Mouse (Mus musculus) midbrain, embryonic 13.5 days (tissue): Measurements from ENCODE around the gene Fhdc1. TPM values are rescaled to one million over a fixed set of nuclear protein-coding genes. Genes with fewer than 3 reads are reported as not detected.

ENCODE experiments used
- ATAC-seq: fragments of 200-750 bp; cut with Nextera tagmentation; 2 replicates; pipeline ENCODE4 v1.8.0; 2017; ENCODE audit warnings: mild to moderate bottlenecking, moderate TSS enrichment, moderate library complexity
- H3K27ac ChIP-seq: fragments of 300-500 bp; sonication (generic); 2 replicates; pipeline ENCODE4 v1.5.1; 2015; ENCODE audit warnings: inconsistent platforms, mild to moderate bottlenecking, moderate library complexity
- H3K27me3 ChIP-seq: fragments of 300-500 bp; sonication (generic); 2 replicates; pipeline ENCODE4 v1.6.1; 2015; ENCODE audit warnings: mild to moderate bottlenecking, inconsistent platforms
- H3K36me3 ChIP-seq: fragments of 300-500 bp; sonication (generic); 2 replicates; pipeline ENCODE4 v1.6.1; 2015; ENCODE audit warnings: mild to moderate bottlenecking, inconsistent platforms
- H3K4me1 ChIP-seq: fragments of 300-500 bp; sonication (generic); replicated peaks from 2 replicates; pipeline ENCODE4 v1.6.1; 2015; ENCODE audit warnings: inconsistent platforms
- H3K4me2 ChIP-seq: fragments of 300-500 bp; sonication (generic); replicated peaks from 2 replicates; pipeline ENCODE4 v1.6.1; 2015; ENCODE audit warnings: moderate library complexity, mild to moderate bottlenecking, inconsistent platforms
- H3K4me3 ChIP-seq: fragments of 300-500 bp; sonication (generic); replicated peaks from 2 replicates; pipeline ENCODE4 v1.5.1; 2015; ENCODE audit warnings: mild to moderate bottlenecking, inconsistent platforms
- H3K9ac ChIP-seq: fragments of 300-500 bp; sonication (generic); replicated peaks from 2 replicates; pipeline ENCODE4 v1.6.1; 2015; ENCODE audit warnings: mild to moderate bottlenecking, inconsistent platforms
- H3K9me3 ChIP-seq: fragments of 300-500 bp; sonication (generic); 2 replicates; pipeline ENCODE4 v1.6.1; 2016; ENCODE audit warnings: mild to moderate bottlenecking, inconsistent platforms
- WGBS: fragments of 180-500 bp; shearing (Covaris S2); methylation state at CpG from one replicate; pipeline ENCODE4 v1.1.7; 2015; 5-methylcytosine and 5-hydroxymethylcytosine counted together
- polyA plus RNA-seq: library from polyadenylated mRNA; unstranded; fragments of >200 nt; fragmentation: Nextera tagmentation; extraction: Ambion mirVana; gene quantifications from 2 replicates; pipeline ENCODE4 v1.2.1, GENCODE M21; 2015

The Fhdc1 gene
- 3.0 and 3.5 TPM in 2 replicates for polyA plus RNA-seq

DNA sequence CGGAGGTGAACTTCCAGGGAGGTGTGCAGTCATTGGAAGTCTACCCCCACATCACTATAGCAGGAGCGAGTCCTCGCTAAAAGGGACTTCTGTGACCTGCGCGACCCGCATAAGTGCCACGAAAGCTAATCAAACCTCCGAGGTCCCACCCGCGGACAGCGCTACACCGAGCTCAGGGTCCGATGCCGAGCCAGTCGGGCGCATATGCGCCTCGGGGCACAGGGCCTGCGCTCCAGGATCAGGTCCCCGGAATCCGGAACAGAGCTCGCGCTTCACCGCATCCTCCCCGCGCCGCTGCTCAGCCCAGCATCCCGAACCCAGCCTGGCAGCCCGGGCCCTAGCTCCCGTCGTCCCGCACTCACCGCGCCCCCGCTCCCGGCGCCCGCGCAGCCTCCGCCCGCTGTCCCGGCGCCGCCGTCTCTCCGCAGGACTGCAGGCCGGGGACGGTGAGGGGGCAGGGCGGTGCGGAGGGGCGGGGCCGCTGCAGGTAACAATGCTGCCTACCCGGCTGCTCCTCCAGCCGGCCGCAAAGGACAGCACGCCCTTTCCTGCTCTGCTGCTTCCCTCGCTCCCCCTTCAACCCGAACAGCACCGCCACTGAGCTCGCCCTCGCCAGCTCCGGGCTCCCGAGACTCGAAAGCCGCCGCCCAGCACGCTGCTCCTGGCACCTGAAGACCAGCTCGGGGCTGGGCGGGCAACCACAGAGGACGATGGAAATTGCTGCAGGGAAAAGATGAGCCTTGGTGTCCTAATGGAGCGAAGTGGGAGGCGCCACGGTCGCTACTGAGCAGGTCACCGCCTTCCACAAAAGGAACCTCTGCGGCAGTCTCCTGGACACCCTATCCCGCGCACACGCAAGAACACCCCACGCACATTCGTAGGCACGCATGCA is at the start of gene Fhdc1:
Fhdc1 (minus strand) TSS at position 424 of the 892 bp plus-strand sequence.
- H3K27ac ChIP-seq, result peak within 1 kb of the TSS; percentile 44; the same call in 1 of the 2 replicates
- peaks cover 29% of the 10 kb centered on the region for H3K4me1 ChIP-seq
- under 1% methylated on average over 82 of the region's 82 CpGs for WGBS
- H3K9ac ChIP-seq, result peak within 1 kb of the TSS; percentile 79
- H3K4me2 ChIP-seq, result peak within 1 kb of the TSS; percentile 99
- no peaks in the 10 kb centered on the region for H3K36me3 ChIP-seq
- peaks cover 62% of the 10 kb centered on the region for H3K27me3 ChIP-seq
- H3K9me3 ChIP-seq, result no peaks in the 10 kb centered on the region
- peak within 1 kb of the TSS; percentile 72 for H3K4me3 ChIP-seq
- ATAC-seq, result peak; percentile 86

- WGBS, result 82% methylated on average over 2 of the region's 2 CpGs
- Histone ChIP-seq H3K27me3 (no peaks in the 10 kb centered on the region), H3K9me3 (no peaks in the 10 kb centered on the region), H3K4me2 (no peak overlapping the region), H3K9ac (no peak overlapping the region), H3K27ac (no peak overlapping the region), H3K4me1 (no peaks in the 10 kb centered on the region), H3K36me3 (peaks cover 9% of the 10 kb centered on the region), H3K4me3 (no peak overlapping the region)
- no peak for ATAC-seq
Observed at GRCm38 (mm10) chr3:84529021-84529420, 48.8 kb upstream of the Fhdc1 start.

GRCm38 (mm10) chr3:84524952-84525351 is 44.7 kb upstream of the Fhdc1 start:
- Histone ChIP-seq H3K36me3 (peaks cover 9% of the 10 kb centered on the region; the same call in 1 of the 2 replicates), H3K9me3 (no peaks in the 10 kb centered on the region), H3K27ac (no peak overlapping the region), H3K4me3 (no peak overlapping the region), H3K9ac (no peak overlapping the region), H3K4me2 (no peak overlapping the region), H3K27me3 (no peaks in the 10 kb centered on the region), H3K4me1 (no peaks in the 10 kb centered on the region)
- ATAC-seq, result no peak
- 93% methylated on average over 1 of the region's 1 CpGs for WGBS

- Histone ChIP-seq H3K9ac (no peak overlapping the region), H3K9me3 (no peaks in the 10 kb centered on the region), H3K4me2 (no peak overlapping the region), H3K36me3 (0 out of 2 replicates have a peak, but pooled peaks cover 5% of the 10 kb centered on the region), H3K27ac (no peak overlapping the region), H3K4me3 (no peak overlapping the region), H3K27me3 (no peaks in the 10 kb centered on the region), H3K4me1 (no peaks in the 10 kb centered on the region)
- WGBS, result 87% methylated on average over 3 of the region's 3 CpGs
- ATAC-seq, result no peak
Observed at GRCm38 (mm10) chr3:84516163-84516562, 35.9 kb upstream of the Fhdc1 start.

DNA sequence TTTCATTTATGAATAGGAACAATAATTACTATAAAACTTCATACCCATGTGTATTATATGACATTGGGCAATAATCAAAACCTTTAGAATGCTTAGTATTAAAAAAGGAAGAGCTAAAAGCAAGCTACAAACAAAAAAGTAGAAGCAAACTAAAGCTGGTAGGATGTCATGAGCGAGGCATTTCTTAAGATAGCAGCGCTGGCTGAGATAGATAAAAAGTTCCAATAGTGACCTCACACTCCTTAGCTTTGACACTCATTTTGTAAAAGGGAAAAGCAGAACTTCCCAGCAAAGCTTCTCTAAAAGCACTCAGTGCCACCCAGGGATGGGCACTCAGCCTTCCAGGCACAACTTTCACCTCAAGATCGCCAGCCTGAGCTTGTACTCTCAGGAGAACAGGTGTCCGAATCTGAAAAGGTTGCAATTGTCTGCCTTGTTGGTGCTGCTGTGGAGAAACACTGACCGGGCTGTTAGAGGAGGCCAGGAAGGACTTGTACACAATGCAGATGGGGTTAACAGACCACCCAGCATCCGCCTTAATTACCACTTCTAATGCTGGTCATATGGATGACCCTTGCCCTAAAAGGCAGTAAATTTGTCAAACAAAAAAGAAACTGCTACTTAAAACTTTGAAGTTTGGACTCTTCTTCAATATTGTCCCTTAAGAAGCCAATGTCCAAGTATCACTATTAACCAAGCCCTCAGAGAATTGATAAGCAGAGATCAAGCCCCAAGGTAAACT is 32.7 kb upstream of the Fhdc1 start:
- no peaks in the 10 kb centered on the region for H3K9me3 ChIP-seq
- no peak overlapping the region for H3K9ac ChIP-seq
- H3K27ac ChIP-seq, result no peak overlapping the region
- H3K4me1 ChIP-seq, result no peaks in the 10 kb centered on the region
- 78% methylated on average over 6 of the region's 6 CpGs for WGBS
- no peak overlapping the region for H3K4me3 ChIP-seq
- ATAC-seq, result no peak
- H3K36me3 ChIP-seq, result no peaks in the 10 kb centered on the region
- H3K4me2 ChIP-seq, result no peak overlapping the region
- H3K27me3 ChIP-seq, result no peaks in the 10 kb centered on the region

GRCm38 (mm10) chr3:84505193-84505592 is 25.0 kb upstream of the Fhdc1 start:
- ATAC-seq, result no peak
- no peaks in the 10 kb centered on the region for H3K27me3 ChIP-seq
- H3K27ac ChIP-seq, result no peak overlapping the region
- no peak overlapping the region for H3K4me2 ChIP-seq
- peaks cover 12% of the 10 kb centered on the region for H3K4me1 ChIP-seq
- H3K36me3 ChIP-seq, result peaks cover 9% of the 10 kb centered on the region
- H3K4me3 ChIP-seq, result no peak overlapping the region
- no peak overlapping the region for H3K9ac ChIP-seq
- H3K9me3 ChIP-seq, result no peaks in the 10 kb centered on the region
- 87% methylated on average over 4 of the region's 4 CpGs for WGBS

- WGBS, result 93% methylated on average over 8 of the region's 8 CpGs
- no peak overlapping the region for H3K27ac ChIP-seq
- H3K4me1 ChIP-seq, result peaks cover 12% of the 10 kb centered on the region
- no peak overlapping the region for H3K4me2 ChIP-seq
- H3K4me3 ChIP-seq, result no peak overlapping the region
- no peak for ATAC-seq
- H3K9me3 ChIP-seq, result no peaks in the 10 kb centered on the region
- no peaks in the 10 kb centered on the region for H3K27me3 ChIP-seq
- peaks cover 9% of the 10 kb centered on the region for H3K36me3 ChIP-seq
- H3K9ac ChIP-seq, result no peak overlapping the region
Observed at GRCm38 (mm10) chr3:84504291-84504690, 24.1 kb upstream of the Fhdc1 start.

GRCm38 (mm10) chr3:84502101-84502500 is 21.9 kb upstream of the Fhdc1 start:
- no peak for ATAC-seq
- H3K4me1 ChIP-seq, result peaks cover 12% of the 10 kb centered on the region
- H3K36me3 ChIP-seq, result peaks cover 9% of the 10 kb centered on the region
- H3K4me3 ChIP-seq, result no peak overlapping the region
- H3K4me2 ChIP-seq, result no peak overlapping the region
- no peaks in the 10 kb centered on the region for H3K9me3 ChIP-seq
- H3K27ac ChIP-seq, result no peak overlapping the region
- WGBS, result 86% methylated on average over 2 of the region's 2 CpGs
- H3K9ac ChIP-seq, result no peak overlapping the region
- H3K27me3 ChIP-seq, result no peaks in the 10 kb centered on the region

- H3K36me3 ChIP-seq, result peaks cover 9% of the 10 kb centered on the region
- H3K4me3 ChIP-seq, result no peak overlapping the region
- H3K4me2 ChIP-seq, result no peak overlapping the region
- no peak overlapping the region for H3K27ac ChIP-seq
- ATAC-seq, result no peak
- H3K4me1 ChIP-seq, result peaks cover 12% of the 10 kb centered on the region
- no peaks in the 10 kb centered on the region for H3K9me3 ChIP-seq
- no peaks in the 10 kb centered on the region for H3K27me3 ChIP-seq
- H3K9ac ChIP-seq, result no peak overlapping the region
- WGBS, result 80% methylated on average over 10 of the region's 10 CpGs
Observed at GRCm38 (mm10) chr3:84500491-84500890, 20.3 kb upstream of the Fhdc1 start.

GRCm38 (mm10) chr3:84497718-84498117 is 17.5 kb upstream of the Fhdc1 start:
- Histone ChIP-seq H3K36me3 (peaks cover 4% of the 10 kb centered on the region; the same call in 1 of the 2 replicates), H3K9me3 (no peaks in the 10 kb centered on the region), H3K27me3 (no peaks in the 10 kb centered on the region), H3K27ac (no peak overlapping the region), H3K4me2 (no peak overlapping the region), H3K4me3 (no peak overlapping the region), H3K9ac (no peak overlapping the region), H3K4me1 (peaks cover 12% of the 10 kb centered on the region)
- 80% methylated on average over 11 of the region's 11 CpGs for WGBS
- no peak for ATAC-seq

- no peak for ATAC-seq
- 95% methylated on average over 8 of the region's 8 CpGs for WGBS
- H3K4me1 ChIP-seq, result 0 out of 2 replicates have a peak, but pooled peaks cover 8% of the 10 kb centered on the region
Observed at GRCm38 (mm10) chr3:84492657-84493056, 12.4 kb upstream of the Fhdc1 start.

DNA sequence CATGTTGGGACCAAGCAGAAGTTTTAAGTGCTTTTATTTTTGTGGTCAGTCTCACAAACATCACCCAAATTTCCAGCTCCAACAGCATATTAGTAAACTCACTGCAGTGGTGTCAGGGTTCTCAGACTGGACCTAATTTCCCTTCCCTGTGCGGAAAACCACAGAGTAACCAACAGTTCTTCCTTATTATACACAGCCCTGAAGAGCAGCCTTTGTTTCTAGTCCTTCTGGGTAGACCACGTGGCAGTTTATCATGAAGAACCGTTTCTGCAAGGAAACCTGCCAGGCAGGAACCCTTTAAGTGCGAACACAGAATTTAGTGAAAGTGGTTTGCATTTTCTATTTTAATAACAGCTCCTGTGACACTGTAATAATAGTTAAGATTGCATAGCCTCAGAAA is 11.9 kb upstream of the Fhdc1 start:
- no peak overlapping the region for H3K4me3 ChIP-seq
- H3K27ac ChIP-seq, result no peak overlapping the region
- H3K4me1 ChIP-seq, result 0 out of 2 replicates have a peak, but pooled peaks cover 8% of the 10 kb centered on the region
- 93% methylated on average over 4 of the region's 4 CpGs for WGBS
- H3K4me2 ChIP-seq, result no peak overlapping the region
- no peaks in the 10 kb centered on the region for H3K9me3 ChIP-seq
- no peaks in the 10 kb centered on the region for H3K27me3 ChIP-seq
- no peak for ATAC-seq
- no peaks in the 10 kb centered on the region for H3K36me3 ChIP-seq
- H3K9ac ChIP-seq, result no peak overlapping the region

More at GRCm38 (mm10) chr3:84492657-84493056, 12.4 kb upstream of the Fhdc1 start:
- Histone ChIP-seq H3K4me3 (no peak overlapping the region), H3K4me2 (no peak overlapping the region), H3K27ac (no peak overlapping the region), H3K9ac (no peak overlapping the region), H3K36me3 (no peaks in the 10 kb centered on the region), H3K9me3 (no peaks in the 10 kb centered on the region), H3K27me3 (no peaks in the 10 kb centered on the region)
